Mouse (Mus musculus) stomach, adult 2 months (tissue): Measurements from ENCODE around the gene Uroc1. TPM values are rescaled to one million over a fixed set of nuclear protein-coding genes. Genes with fewer than 3 reads are reported as not detected.

ENCODE experiments used
- polyA plus RNA-seq: library from polyadenylated mRNA; depleted of rRNA; stranded (reverse); fragments of >200 nt; gene quantifications from 2 replicates; pipeline ENCODE4 v1.2.3, GENCODE M21; 2012; rRNA removed

Uroc1 gene
- 0.04 TPM in 1 of 2 replicates, not detected in the other for polyA plus RNA-seq

DNA sequence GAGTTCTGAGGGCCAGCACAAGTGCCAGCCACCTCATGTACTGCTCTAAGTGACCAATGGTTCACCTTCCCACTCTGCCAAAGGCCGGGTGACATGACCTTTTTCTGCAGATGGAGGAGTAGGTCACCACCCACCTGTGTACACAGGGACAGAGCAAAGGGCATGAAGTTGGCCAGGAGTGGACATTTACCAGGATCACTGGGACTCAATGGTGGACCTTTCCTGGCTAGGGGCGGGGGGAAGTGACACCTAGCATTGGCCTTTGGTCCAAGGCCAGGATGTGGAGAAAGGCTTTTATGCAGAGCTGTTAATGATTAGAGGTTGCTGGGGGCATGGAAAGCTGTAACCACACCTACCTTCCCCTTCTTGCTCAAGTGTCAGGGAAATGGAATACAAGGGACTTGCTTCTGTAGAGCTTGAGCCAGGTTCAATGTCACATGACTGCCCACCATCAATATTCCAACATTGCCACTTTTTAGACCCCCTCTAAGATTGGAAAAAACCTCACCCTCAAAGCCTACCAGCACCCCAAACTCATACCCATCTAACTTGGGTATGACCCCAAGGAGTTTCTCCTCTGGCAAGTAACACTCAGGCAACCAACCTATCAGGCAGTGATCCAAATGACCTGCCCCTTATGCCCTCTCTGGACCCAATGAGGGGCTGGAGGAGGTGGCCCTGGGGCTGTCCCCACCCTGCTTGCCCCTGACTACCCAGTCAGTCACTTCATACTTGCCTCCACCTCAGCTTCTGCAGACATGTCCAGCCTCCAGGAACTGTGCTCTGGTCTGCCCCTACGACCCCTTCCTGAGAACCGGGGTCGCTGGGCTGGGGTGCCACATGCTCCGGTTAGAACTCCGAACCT lies at the start of gene Uroc1:
TSS of gene Uroc1 (plus strand) at position 724 of the 865 bp plus-strand sequence.

GRCm38 (mm10) chr6:90300919-90301318 lies 32.2 kb upstream of the Uroc1 start, which contains the start of gene BC048671:
Gene BC048671, plus strand, starts transcription at chr6:90301219.

GRCm38 (mm10) chr6:90324991-90325390 lies 8.1 kb upstream of the Uroc1 start, which contains the start of gene Chst13:
Gene Chst13, minus strand, starts transcription at chr6:90325185.

GRCm38 (mm10) chr6:90368976-90369724 lies 36.1 kb downstream of the Uroc1 start, which contains the start of gene Zxdc:
Gene Zxdc, plus strand, starts transcription at chr6:90369492.

Other genes with a start within 250 kb of the Uroc1 start
- gene Vmn1r50, start 231.9 kb upstream of the Uroc1 start, polyA plus RNA-seq: not detected in 2 replicates
- gene Vmn1r51, start 210.7 kb upstream of the Uroc1 start, polyA plus RNA-seq: not detected in 2 replicates
- gene Vmn1r52, start 158.5 kb upstream of the Uroc1 start, polyA plus RNA-seq: not detected in 2 replicates
- not detected in 2 replicates for gene V1ra8, start 130.5 kb upstream of the Uroc1 start, polyA plus RNA-seq
- gene Vmn1r53, start 108.8 kb upstream of the Uroc1 start, polyA plus RNA-seq: 0.17 TPM in 1 of 2 replicates, not detected in the other
- gene Vmn1r54, start 87.0 kb upstream of the Uroc1 start, polyA plus RNA-seq: not detected in 2 replicates
- gene BC048671, start 32.1 kb upstream of the Uroc1 start, polyA plus RNA-seq: not detected in 2 replicates
- gene Chst13, start 8.1 kb upstream of the Uroc1 start, polyA plus RNA-seq: 0.51 and 1.1 TPM in 2 replicates
- gene Zxdc, start 36.2 kb downstream of the Uroc1 start, polyA plus RNA-seq: 10.9 and 13.8 TPM in 2 replicates
- gene Cfap100, start 95.5 kb downstream of the Uroc1 start, polyA plus RNA-seq: 0.03 and 0.35 TPM in 2 replicates
- gene Klf15, start 129.3 kb downstream of the Uroc1 start, polyA plus RNA-seq: 20.5 and 34.9 TPM in 2 replicates
- gene Aldh1l1, start 153.1 kb downstream of the Uroc1 start, polyA plus RNA-seq: 11.0 and 11.8 TPM in 2 replicates